Mouse (Mus musculus): ENCODE measurements around the gene Prr14. TPM values are rescaled to one million over a fixed set of nuclear protein-coding genes. Genes with fewer than 3 reads are reported as not detected.
A peak's percentile ranks its signal among the peaks of the same experiment; 100 is the strongest.
"Not testable (repeated sequence)": the region's sequence is repeated elsewhere in the genome, so short reads cannot be mapped to it uniquely, and the experiment has no call there.

Prr14 gene
- polyA plus RNA-seq, 1 experiment from 2014 or later: 46.9 TPM

DNA sequence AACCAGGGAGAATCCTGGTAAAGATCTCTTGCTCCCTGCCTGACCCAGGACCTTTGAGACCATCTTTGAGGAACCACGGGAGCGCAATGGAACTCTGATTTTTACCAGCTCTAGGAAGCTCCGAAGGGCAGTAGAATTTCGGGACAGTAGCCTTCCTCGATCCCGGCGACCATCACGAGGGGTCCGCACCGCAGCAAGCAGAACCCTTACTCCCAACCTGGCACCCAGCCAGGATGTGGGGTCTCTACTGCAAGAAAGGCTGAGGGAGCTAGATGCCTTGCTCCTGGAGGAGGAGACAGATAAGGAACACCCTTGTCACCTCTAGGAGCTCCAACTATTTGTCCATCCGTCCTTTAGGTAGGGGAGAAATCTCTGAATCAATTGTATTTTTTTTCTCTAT is 16.9 kb downstream of the Prr14 start:
- DNase-seq (ENCODE audit: low spot score): no peak
- Histone ChIP-seq H3K36me3 (peaks cover 57% of the 10 kb centered on the region), H3K9me3 (replicated peaks) (no peaks in the 10 kb centered on the region), H3K4me1 (peaks cover 42% of the 10 kb centered on the region), H3K27ac (no peak overlapping the region), H3K27me3 (ENCODE audit: low read depth, poor library complexity, severe bottlenecking) (no peaks in the 10 kb centered on the region), H3K4me3 (no peak overlapping the region)
- 95% methylated on average over 11 of the region's 11 CpGs for WGBS

DNA sequence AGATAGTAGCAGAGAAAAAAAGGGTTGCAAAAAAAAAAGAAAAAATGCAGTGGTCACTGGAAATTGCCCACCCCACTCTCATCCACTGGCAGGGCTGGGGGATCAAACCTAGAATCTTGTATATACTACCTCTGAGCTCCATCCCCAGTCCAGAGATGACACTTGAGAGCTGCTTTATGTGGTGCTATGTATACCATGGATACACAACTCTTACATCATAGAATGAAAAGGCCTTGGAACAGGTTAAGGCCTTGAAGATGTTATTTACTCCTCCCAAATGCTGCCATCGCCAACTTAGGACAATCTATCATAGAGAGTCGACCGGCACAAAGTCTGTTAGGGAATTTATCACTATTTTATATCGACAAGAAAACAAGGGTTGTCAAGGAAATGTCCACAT is 17.4 kb downstream of the Prr14 start:
- H3K27ac ChIP-seq: no peak overlapping the region
- H3K36me3 ChIP-seq: peaks cover 63% of the 10 kb centered on the region
- H3K4me1 ChIP-seq: peaks cover 37% of the 10 kb centered on the region
- 77% methylated on average over 4 of the region's 4 CpGs for WGBS
- DNase-seq (ENCODE audit: low spot score): no peak
- H3K4me3 ChIP-seq: peak overlapping the region; percentile 95
- no peaks in the 10 kb centered on the region for H3K9me3 ChIP-seq (replicated peaks)
- H3K27me3 ChIP-seq (ENCODE audit: low read depth, poor library complexity, severe bottlenecking): no peaks in the 10 kb centered on the region

- peak; percentile 97 for DNase-seq (ENCODE audit: low spot score)
- peaks cover 73% of the 10 kb centered on the region for H3K36me3 ChIP-seq
- no peaks in the 10 kb centered on the region for H3K9me3 ChIP-seq (replicated peaks)
- peaks cover 28% of the 10 kb centered on the region for H3K4me1 ChIP-seq
- no peaks in the 10 kb centered on the region for H3K27me3 ChIP-seq (ENCODE audit: low read depth, poor library complexity, severe bottlenecking)
- WGBS: under 1% methylated on average over 50 of the region's 50 CpGs
- H3K27ac ChIP-seq: peak overlapping the region; percentile 92
- peak overlapping the region; percentile 95 for H3K4me3 ChIP-seq
These were observed 18.6 kb downstream of the Prr14 start for GRCm38 (mm10) chr7:127477687-127478634.

DNA sequence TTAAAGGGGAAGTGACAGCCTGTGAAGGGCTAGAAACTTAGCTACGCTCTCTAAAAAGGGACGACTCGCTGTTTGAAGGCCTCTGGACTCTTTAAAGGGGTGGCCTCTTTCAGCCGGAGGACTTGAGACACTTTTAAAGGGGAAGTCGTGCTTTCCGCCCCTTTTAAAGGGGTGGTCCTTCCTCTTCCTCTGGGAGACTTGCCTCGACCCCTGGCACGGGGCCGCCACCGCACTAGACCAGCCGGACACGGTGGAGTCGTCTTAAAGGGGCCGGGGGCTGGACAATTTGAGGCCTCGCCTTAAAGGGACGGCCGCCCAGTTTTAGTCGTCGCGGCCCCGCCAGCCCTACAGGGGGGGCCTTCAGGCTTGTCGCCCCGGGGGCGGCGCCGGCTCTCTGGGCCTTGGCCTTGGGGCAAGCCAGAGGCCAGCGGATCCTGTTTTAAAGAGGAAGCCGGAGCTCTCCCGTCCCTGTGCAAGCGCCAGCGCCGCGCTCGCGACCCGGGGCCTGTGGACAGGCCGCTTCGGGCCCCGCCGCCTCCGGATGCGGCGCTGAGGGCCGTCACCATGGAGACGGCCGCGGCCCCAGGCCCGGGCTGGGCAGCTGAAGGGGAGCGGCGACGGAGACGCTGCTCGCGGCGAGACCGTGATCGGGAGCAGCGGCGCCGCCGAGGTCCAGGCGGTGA is 19.4 kb downstream of the Prr14 start, which contains the start of gene Fbrs:
Gene Fbrs (plus strand): TSS at position 565 of the 683 bp plus-strand sequence.
- H3K4me1 ChIP-seq: peaks cover 28% of the 10 kb centered on the region
- no peaks in the 10 kb centered on the region for H3K27me3 ChIP-seq (ENCODE audit: low read depth, poor library complexity, severe bottlenecking)
- H3K4me3 ChIP-seq: peak within 1 kb of the TSS; percentile 95
- peak; percentile 91 for DNase-seq (ENCODE audit: low spot score)
- peak within 1 kb of the TSS; percentile 92 for H3K27ac ChIP-seq
- H3K36me3 ChIP-seq: peaks cover 73% of the 10 kb centered on the region
- no peaks in the 10 kb centered on the region for H3K9me3 ChIP-seq (replicated peaks)
- WGBS: under 1% methylated on average over 62 of the region's 62 CpGs

DNA sequence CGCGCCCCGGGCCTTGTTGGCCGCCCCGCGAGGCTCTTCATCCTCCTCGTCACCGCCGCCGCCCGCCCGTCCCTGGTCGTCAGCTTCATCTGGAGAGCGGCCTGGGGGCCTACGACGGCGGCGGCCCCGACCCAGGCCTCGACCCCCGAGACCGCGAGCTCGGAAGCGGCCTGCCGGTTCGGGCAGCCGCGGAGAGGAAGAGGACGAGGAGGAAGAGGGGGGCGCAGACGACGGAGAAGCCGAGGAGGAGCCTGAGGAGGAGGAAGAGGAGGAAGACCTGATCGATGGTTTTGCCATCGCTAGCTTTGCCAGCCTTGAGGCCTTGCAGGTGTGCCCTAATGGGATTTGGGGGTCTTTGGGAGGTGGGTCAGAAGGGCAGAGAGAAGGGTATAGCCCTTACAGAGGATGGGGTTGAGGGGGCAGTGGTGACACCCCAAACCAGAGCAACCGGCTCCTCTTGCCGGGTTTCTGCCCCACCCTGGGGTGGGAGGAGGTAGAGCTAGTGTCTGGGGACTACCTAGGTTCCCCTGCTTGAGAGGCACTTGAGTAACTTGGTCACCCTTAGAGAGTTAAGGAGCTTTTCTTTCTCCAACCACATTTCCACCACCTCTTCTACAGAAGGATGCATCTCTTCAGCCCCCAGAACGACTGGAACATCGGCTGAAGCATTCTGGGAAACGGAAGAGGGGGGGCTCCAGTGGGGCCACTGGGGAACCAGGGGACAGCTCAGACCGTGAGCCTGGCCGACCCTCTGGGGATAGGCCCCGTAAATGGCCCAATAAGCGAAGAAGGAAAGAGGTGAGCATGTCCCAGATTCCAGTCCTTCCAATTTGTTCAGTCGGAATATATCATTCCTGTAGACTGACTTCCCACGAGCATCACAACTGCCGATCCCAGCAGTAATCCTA is 20.2 kb downstream of the Prr14 start:
- Histone ChIP-seq H3K4me3 (peak overlapping the region; percentile 95), H3K27me3 (ENCODE audit: low read depth, poor library complexity, severe bottlenecking) (no peaks in the 10 kb centered on the region), H3K36me3 (peaks cover 73% of the 10 kb centered on the region), H3K9me3 (replicated peaks) (no peaks in the 10 kb centered on the region), H3K4me1 (peaks cover 29% of the 10 kb centered on the region), H3K27ac (peak overlapping the region; percentile 92)
- DNase-seq (ENCODE audit: low spot score): no peak
- WGBS: 6% methylated on average over 48 of the region's 48 CpGs

GRCm38 (mm10) chr7:127480321-127480720 is 20.9 kb downstream of the Prr14 start:
- Histone ChIP-seq H3K27ac (peak overlapping the region; percentile 92; the same call in 1 of the 2 replicates), H3K27me3 (ENCODE audit: low read depth, poor library complexity, severe bottlenecking) (no peaks in the 10 kb centered on the region), H3K4me3 (peak overlapping the region; percentile 95), H3K9me3 (replicated peaks) (no peaks in the 10 kb centered on the region), H3K4me1 (peaks cover 31% of the 10 kb centered on the region), H3K36me3 (peaks cover 73% of the 10 kb centered on the region)
- DNase-seq (ENCODE audit: low spot score): no peak
- 81% methylated on average over 2 of the region's 2 CpGs for WGBS

DNA sequence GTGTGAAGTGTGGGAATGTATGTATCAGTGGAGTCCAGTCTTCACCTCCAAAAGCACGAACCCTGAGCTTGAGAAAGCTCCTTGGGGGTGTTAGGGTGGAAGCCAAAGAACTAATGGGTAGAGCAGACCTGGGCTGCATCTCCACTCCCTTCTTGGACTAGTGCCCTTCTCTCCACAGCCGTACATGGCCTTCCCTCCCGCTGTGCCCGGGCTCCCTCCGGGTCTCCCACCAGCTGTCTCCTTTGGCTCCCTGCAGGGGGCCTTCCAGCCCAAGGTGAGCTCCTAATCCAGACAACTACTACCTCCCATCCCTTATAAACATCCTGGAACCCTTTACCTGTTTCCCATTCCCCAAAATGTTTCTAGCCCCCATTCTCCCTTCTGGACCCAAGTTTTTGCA is 26.0 kb downstream of the Prr14 start:
- no peak overlapping the region for H3K27ac ChIP-seq
- H3K36me3 ChIP-seq: peaks cover 98% of the 10 kb centered on the region
- peaks cover 9% of the 10 kb centered on the region for H3K4me1 ChIP-seq
- no peaks in the 10 kb centered on the region for H3K27me3 ChIP-seq (ENCODE audit: low read depth, poor library complexity, severe bottlenecking)
- DNase-seq (ENCODE audit: low spot score): no peak
- no peak overlapping the region for H3K4me3 ChIP-seq
- WGBS: 88% methylated on average over 5 of the region's 5 CpGs
- H3K9me3 ChIP-seq (replicated peaks): no peaks in the 10 kb centered on the region

GRCm38 (mm10) chr7:127488364-127488763 is 29.0 kb downstream of the Prr14 start:
- H3K27me3 ChIP-seq (ENCODE audit: low read depth, poor library complexity, severe bottlenecking); H3K27ac ChIP-seq; DNase-seq (ENCODE audit: low spot score); H3K4me1 ChIP-seq; H3K9me3 ChIP-seq (replicated peaks); H3K4me3 ChIP-seq: not testable (repeated sequence)
- H3K36me3 ChIP-seq: peaks cover 93% of the 10 kb centered on the region
- WGBS: 95% methylated on average over 5 of the region's 5 CpGs

DNA sequence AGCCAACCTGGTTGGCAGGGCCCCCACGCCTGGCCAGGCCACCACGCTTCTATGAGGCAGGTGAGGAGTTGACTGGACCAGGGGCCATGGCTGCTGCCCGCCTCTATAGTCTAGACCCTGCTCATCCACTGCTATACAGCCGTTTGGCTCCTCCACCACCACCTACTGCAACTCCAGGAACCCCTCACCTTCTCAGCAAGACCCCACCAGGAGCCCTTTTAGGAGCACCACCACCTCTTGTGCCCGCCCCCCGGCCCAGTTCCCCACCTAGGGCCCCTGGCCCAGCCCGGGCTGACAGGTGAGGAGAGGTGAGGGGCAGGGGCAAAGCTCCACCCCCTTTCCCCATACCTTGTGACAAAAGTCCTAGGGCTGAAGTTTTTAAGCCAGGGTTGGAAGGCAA is 30.6 kb downstream of the Prr14 start:
- Histone ChIP-seq H3K36me3 (peaks cover 77% of the 10 kb centered on the region), H3K4me3 (no peak overlapping the region), H3K9me3 (replicated peaks) (no peaks in the 10 kb centered on the region), H3K27ac (peak overlapping the region; percentile 30; the same call in 1 of the 2 replicates), H3K27me3 (ENCODE audit: low read depth, poor library complexity, severe bottlenecking) (no peaks in the 10 kb centered on the region), H3K4me1 (no peaks in the 10 kb centered on the region)
- DNase-seq (ENCODE audit: low spot score): no peak
- WGBS: 95% methylated on average over 7 of the region's 7 CpGs

DNA sequence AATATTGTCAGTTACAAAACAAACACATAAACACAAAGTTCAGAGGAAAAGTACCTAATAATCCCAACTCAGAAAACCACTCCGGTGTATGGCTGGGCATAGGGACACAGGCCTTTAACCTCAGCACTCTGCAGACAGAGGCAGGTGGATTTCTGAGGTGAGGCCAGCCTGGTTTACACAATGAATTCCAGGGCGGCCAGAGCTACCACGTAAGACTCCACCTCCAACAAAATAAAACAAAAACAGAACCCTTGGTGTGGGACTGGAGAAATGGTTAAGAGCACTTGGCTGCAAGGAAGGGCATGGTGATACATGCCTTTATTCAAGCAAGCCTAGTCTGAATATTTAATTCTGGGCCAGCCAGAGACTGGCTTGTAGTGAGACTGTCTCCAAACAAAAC is 32.4 kb downstream of the Prr14 start:
- no peak overlapping the region for H3K27ac ChIP-seq
- peaks cover 58% of the 10 kb centered on the region for H3K36me3 ChIP-seq
- H3K4me1 ChIP-seq: no peaks in the 10 kb centered on the region
- H3K27me3 ChIP-seq (ENCODE audit: low read depth, poor library complexity, severe bottlenecking): no peaks in the 10 kb centered on the region
- H3K9me3 ChIP-seq (replicated peaks): no peaks in the 10 kb centered on the region
- no peak for DNase-seq (ENCODE audit: low spot score)
- no peak overlapping the region for H3K4me3 ChIP-seq
- 92% methylated on average over 3 of the region's 3 CpGs for WGBS

DNA sequence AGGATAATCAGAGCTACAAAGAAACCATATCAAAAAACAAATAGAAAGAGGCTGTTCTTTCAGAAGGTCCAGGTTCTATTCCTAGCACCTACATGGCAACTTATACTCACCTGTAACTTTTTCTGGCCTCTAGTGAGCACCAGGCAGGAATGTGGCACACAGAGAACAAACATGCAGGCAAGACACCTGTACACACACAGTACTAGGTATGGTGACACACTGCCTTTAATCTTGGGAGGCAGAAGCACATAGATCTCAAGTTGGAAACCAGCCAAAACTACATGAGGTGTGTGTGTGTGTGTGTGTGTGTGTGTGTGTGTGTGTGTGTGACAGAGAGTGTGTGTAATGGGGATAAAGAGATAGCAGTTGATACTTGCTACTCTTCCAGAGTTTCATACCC is 35.2 kb downstream of the Prr14 start:
- no peaks in the 10 kb centered on the region for H3K27me3 ChIP-seq (ENCODE audit: low read depth, poor library complexity, severe bottlenecking)
- no peak overlapping the region for H3K27ac ChIP-seq
- no peak overlapping the region for H3K4me3 ChIP-seq
- no peaks in the 10 kb centered on the region for H3K4me1 ChIP-seq
- H3K36me3 ChIP-seq: peaks cover 32% of the 10 kb centered on the region
- no peak for DNase-seq (ENCODE audit: low spot score)
- H3K9me3 ChIP-seq (replicated peaks): no peaks in the 10 kb centered on the region

DNA sequence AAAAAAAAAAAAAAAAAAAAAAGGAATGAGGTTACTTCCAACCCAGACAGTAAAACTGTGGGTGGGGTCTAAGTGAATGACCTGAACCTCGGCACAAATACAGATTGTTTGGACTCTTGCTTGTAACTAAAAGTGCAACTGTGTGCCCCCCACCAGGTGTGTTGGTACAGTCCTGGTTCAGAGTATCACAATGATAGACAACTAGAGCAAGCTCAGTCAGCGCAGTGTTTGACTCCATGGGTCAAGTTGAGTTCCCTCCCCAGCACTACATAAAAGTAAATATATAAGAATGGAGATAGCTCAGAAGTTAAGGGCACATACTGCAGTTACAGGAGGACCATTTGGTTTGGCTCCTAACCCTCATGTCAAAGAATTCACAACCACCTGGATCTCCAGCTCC is 38.0 kb downstream of the Prr14 start:
- 92% methylated on average over 2 of the region's 2 CpGs for WGBS
- no peak overlapping the region for H3K4me3 ChIP-seq
- H3K36me3 ChIP-seq: peaks cover 5% of the 10 kb centered on the region
- no peaks in the 10 kb centered on the region for H3K9me3 ChIP-seq (replicated peaks)
- no peaks in the 10 kb centered on the region for H3K4me1 ChIP-seq
- no peaks in the 10 kb centered on the region for H3K27me3 ChIP-seq (ENCODE audit: low read depth, poor library complexity, severe bottlenecking)
- DNase-seq (ENCODE audit: low spot score): no peak
- no peak overlapping the region for H3K27ac ChIP-seq

Measured in limb, embryonic 10.5 days (tissue).